Mouse (Mus musculus) limb, embryonic 12.5 days (tissue): Measurements from ENCODE around the gene Gm49322. TPM values are rescaled to one million over a fixed set of nuclear protein-coding genes. Genes with fewer than 3 reads are reported as not detected.

Experiments used
- ATAC-seq: fragments of 200-750 bp; cut with Nextera tagmentation; 2 replicates; pipeline ENCODE4 v1.8.0; 2017; ENCODE audit warnings: low read depth, moderate TSS enrichment; ENCODE audit not compliant: insufficient number of reproducible peaks, insufficient read depth, low FRiP score, low TSS enrichment
- H3K27ac ChIP-seq: fragments of 300-500 bp; sonication (generic); 2 replicates; pipeline ENCODE4 v1.5.1; 2016; ENCODE audit warnings: mild to moderate bottlenecking, moderate library complexity
- H3K27me3 ChIP-seq: fragments of 300-500 bp; sonication (generic); 2 replicates; pipeline ENCODE4 v1.6.1; 2016; ENCODE audit warnings: mild to moderate bottlenecking, moderate library complexity
- H3K36me3 ChIP-seq: fragments of 300-500 bp; sonication (generic); 2 replicates; pipeline ENCODE4 v1.6.1; 2016; ENCODE audit warnings: mild to moderate bottlenecking, moderate library complexity
- H3K4me1 ChIP-seq: fragments of 300-500 bp; sonication (generic); replicated peaks from 2 replicates; pipeline ENCODE4 v1.6.1; 2016
- H3K4me2 ChIP-seq: fragments of 300-500 bp; sonication (generic); 2 replicates; pipeline ENCODE4 v1.6.1; 2016; ENCODE audit warnings: mild to moderate bottlenecking, moderate library complexity
- H3K4me3 ChIP-seq: fragments of 300-500 bp; sonication (generic); replicated peaks from 2 replicates; pipeline ENCODE4 v1.5.1; 2016; ENCODE audit warnings: mild to moderate bottlenecking
- H3K9ac ChIP-seq: fragments of 300-500 bp; sonication (generic); replicated peaks from 2 replicates; pipeline ENCODE4 v1.6.1; 2016; ENCODE audit warnings: mild to moderate bottlenecking, moderate library complexity
- H3K9me3 ChIP-seq: fragments of 300-500 bp; sonication (generic); 2 replicates; pipeline ENCODE4 v1.6.1; 2016; ENCODE audit warnings: mild to moderate bottlenecking, moderate library complexity
- WGBS: fragments of 180-500 bp; shearing (Covaris S2); methylation state at CpG from one replicate; pipeline ENCODE4 v1.1.7; 2016; 5-methylcytosine and 5-hydroxymethylcytosine counted together
- polyA plus RNA-seq: library from polyadenylated mRNA; unstranded; fragments of >200 nt; fragmentation: Nextera tagmentation; extraction: Ambion mirVana; gene quantifications from 2 replicates; pipeline ENCODE4 v1.2.1, GENCODE M21; 2016

The Gm49322 gene
- polyA plus RNA-seq, 1 experiment from 2014 or later = 4.9 TPM

GRCm38 (mm10) chr10:80604001-80604509 lies 1.8 kb upstream of the Gm49322 start:
- Histone ChIP-seq H3K9ac (peak overlapping the region; percentile 65), H3K36me3 (peaks cover 32% of the 10 kb centered on the region), H3K9me3 (no peaks in the 10 kb centered on the region), H3K4me1 (peaks cover 15% of the 10 kb centered on the region), H3K27ac (0 out of 2 replicates have a peak overlapping the region, but pooled peaks have one; percentile 82), H3K4me3 (peak overlapping the region; percentile 68), H3K27me3 (no peaks in the 10 kb centered on the region), H3K4me2 (peak overlapping the region; percentile 77)
- ATAC-seq = no peak
- 89% methylated on average over 7 of the region's 7 CpGs for WGBS

- no peak for ATAC-seq
- no peak overlapping the region for H3K4me3 ChIP-seq
Measured at GRCm38 (mm10) chr10:80604988-80605387, 833 bp upstream of the Gm49322 start.

GRCm38 (mm10) chr10:80606306-80606705 lies 485 bp downstream of the Gm49322 start:
- Histone ChIP-seq H3K9ac (no peak overlapping the region), H3K9me3 (no peaks in the 10 kb centered on the region), H3K27ac (no peak overlapping the region), H3K36me3 (peaks cover 53% of the 10 kb centered on the region), H3K27me3 (no peaks in the 10 kb centered on the region), H3K4me1 (peaks cover 15% of the 10 kb centered on the region), H3K4me2 (no peak overlapping the region), H3K4me3 (no peak overlapping the region)
- no peak for ATAC-seq
- WGBS = 94% methylated on average over 23 of the region's 23 CpGs

More at GRCm38 (mm10) chr10:80604988-80605387, 833 bp upstream of the Gm49322 start:
- no peak overlapping the region for H3K27ac ChIP-seq
- H3K27me3 ChIP-seq = no peaks in the 10 kb centered on the region
- peaks cover 15% of the 10 kb centered on the region for H3K4me1 ChIP-seq
- H3K9me3 ChIP-seq = no peaks in the 10 kb centered on the region
- H3K9ac ChIP-seq = 0 out of 2 replicates have a peak overlapping the region, but pooled peaks have one; percentile 27
- 96% methylated on average over 2 of the region's 2 CpGs for WGBS
- no peak overlapping the region for H3K4me2 ChIP-seq
- H3K36me3 ChIP-seq = peaks cover 42% of the 10 kb centered on the region

- peaks cover 15% of the 10 kb centered on the region for H3K4me1 ChIP-seq
- no peak overlapping the region for H3K27ac ChIP-seq
- no peaks in the 10 kb centered on the region for H3K9me3 ChIP-seq
- 97% methylated on average over 34 of the region's 34 CpGs for WGBS
- no peak overlapping the region for H3K9ac ChIP-seq
- H3K4me3 ChIP-seq = 0 out of 2 replicates have a peak overlapping the region, but pooled peaks have one; percentile 2
- H3K4me2 ChIP-seq = no peak overlapping the region
- H3K27me3 ChIP-seq = no peaks in the 10 kb centered on the region
- peaks cover 57% of the 10 kb centered on the region for H3K36me3 ChIP-seq
- ATAC-seq = no peak
Measured at GRCm38 (mm10) chr10:80606737-80607350, 1.0 kb downstream of the Gm49322 start.

GRCm38 (mm10) chr10:80608435-80608834 lies 2.6 kb downstream of the Gm49322 start:
- Histone ChIP-seq H3K9ac (no peak overlapping the region), H3K36me3 (peaks cover 71% of the 10 kb centered on the region), H3K27me3 (no peaks in the 10 kb centered on the region), H3K4me3 (no peak overlapping the region), H3K9me3 (no peaks in the 10 kb centered on the region), H3K4me1 (peaks cover 9% of the 10 kb centered on the region), H3K27ac (no peak overlapping the region), H3K4me2 (no peak overlapping the region)
- WGBS = 90% methylated on average over 3 of the region's 3 CpGs
- no peak for ATAC-seq

- ATAC-seq = no peak
- no peak overlapping the region for H3K27ac ChIP-seq
- no peak overlapping the region for H3K4me3 ChIP-seq
- no peak overlapping the region; the same call in 1 of the 2 replicates for H3K9ac ChIP-seq
- 95% methylated on average over 10 of the region's 10 CpGs for WGBS
- no peaks in the 10 kb centered on the region for H3K9me3 ChIP-seq
- peaks cover 80% of the 10 kb centered on the region for H3K36me3 ChIP-seq
- no peak overlapping the region for H3K4me2 ChIP-seq
- no peaks in the 10 kb centered on the region for H3K4me1 ChIP-seq
- H3K27me3 ChIP-seq = no peaks in the 10 kb centered on the region
Measured at GRCm38 (mm10) chr10:80609269-80609924, 3.6 kb downstream of the Gm49322 start.

GRCm38 (mm10) chr10:80610116-80610785 lies 4.4 kb downstream of the Gm49322 start:
- Histone ChIP-seq H3K9ac (no peak overlapping the region), H3K27ac (no peak overlapping the region), H3K9me3 (no peaks in the 10 kb centered on the region), H3K36me3 (peaks cover 88% of the 10 kb centered on the region), H3K4me3 (no peak overlapping the region), H3K4me1 (no peaks in the 10 kb centered on the region), H3K27me3 (no peaks in the 10 kb centered on the region), H3K4me2 (no peak overlapping the region)
- no peak for ATAC-seq
- 91% methylated on average over 9 of the region's 9 CpGs for WGBS

- WGBS = 81% methylated on average over 4 of the region's 4 CpGs
- H3K36me3 ChIP-seq = peaks cover 94% of the 10 kb centered on the region
- H3K27me3 ChIP-seq = no peaks in the 10 kb centered on the region
- ATAC-seq = no peak
- H3K4me2 ChIP-seq = no peak overlapping the region
- H3K9ac ChIP-seq = no peak overlapping the region
- no peaks in the 10 kb centered on the region for H3K4me1 ChIP-seq
- H3K4me3 ChIP-seq = no peak overlapping the region
- no peaks in the 10 kb centered on the region for H3K9me3 ChIP-seq
- H3K27ac ChIP-seq = no peak overlapping the region
Measured at GRCm38 (mm10) chr10:80611024-80611423, 5.2 kb downstream of the Gm49322 start.

GRCm38 (mm10) chr10:80611905-80612304 lies 6.1 kb downstream of the Gm49322 start:
- peaks cover 90% of the 10 kb centered on the region for H3K36me3 ChIP-seq
- no peak overlapping the region for H3K9ac ChIP-seq
- H3K4me3 ChIP-seq = no peak overlapping the region
- no peak for ATAC-seq
- WGBS = 96% methylated on average over 3 of the region's 3 CpGs
- no peak overlapping the region for H3K4me2 ChIP-seq
- no peaks in the 10 kb centered on the region for H3K9me3 ChIP-seq
- H3K27ac ChIP-seq = no peak overlapping the region
- H3K4me1 ChIP-seq = no peaks in the 10 kb centered on the region
- H3K27me3 ChIP-seq = no peaks in the 10 kb centered on the region

GRCm38 (mm10) chr10:80613821-80614220 lies 8.0 kb downstream of the Gm49322 start:
- Histone ChIP-seq H3K4me3 (no peak overlapping the region), H3K4me2 (no peak overlapping the region), H3K27ac (no peak overlapping the region), H3K9ac (no peak overlapping the region), H3K9me3 (no peaks in the 10 kb centered on the region), H3K27me3 (no peaks in the 10 kb centered on the region), H3K4me1 (no peaks in the 10 kb centered on the region), H3K36me3 (peaks cover 71% of the 10 kb centered on the region)
- no peak for ATAC-seq
- WGBS = 83% methylated on average over 3 of the region's 3 CpGs

GRCm38 (mm10) chr10:80614351-80614750 lies 8.5 kb downstream of the Gm49322 start:
- no peaks in the 10 kb centered on the region for H3K9me3 ChIP-seq
- H3K9ac ChIP-seq = no peak overlapping the region
- ATAC-seq = no peak
- WGBS = 90% methylated on average over 6 of the region's 6 CpGs
- H3K36me3 ChIP-seq = peaks cover 66% of the 10 kb centered on the region
- no peak overlapping the region for H3K4me3 ChIP-seq
- no peaks in the 10 kb centered on the region for H3K27me3 ChIP-seq
- no peak overlapping the region for H3K4me2 ChIP-seq
- H3K27ac ChIP-seq = no peak overlapping the region
- H3K4me1 ChIP-seq = no peaks in the 10 kb centered on the region
